Mouse (Mus musculus) ES-E14 (cell line): ENCODE measurements at regions not wholly inside any gene's neighbourhood (a gene's known extent, or its start where the extent isn't known, plus 50 kb on each side); places are given as distances from the start of the nearest gene placed in this dataset.

Source experiments
- DNase-seq: peaks from one replicate; pipeline ENCODE4 v3.0.0-alpha.2; 2013; ENCODE audit warnings: low read depth, low spot score
- H3K27ac ChIP-seq: 2 replicates; pipeline ENCODE4 v1.5.1; 2012; ENCODE audit warnings: low read depth, mild to moderate bottlenecking, low read length, moderate library complexity, mixed read lengths; ENCODE audit not compliant: poor library complexity, insufficient read depth, severe bottlenecking
- H3K36me3 ChIP-seq: 2 replicates; pipeline ENCODE4 v1.6.1; 2012; ENCODE audit warnings: mild to moderate bottlenecking, low read length, moderate library complexity, mixed read lengths; ENCODE audit not compliant: control insufficient read depth, poor library complexity, insufficient read depth, severe bottlenecking
- H3K4me1 ChIP-seq, 2 experiments: fragments of 150-350 bp in 1 of 2; sonication (generic) in 1 of 2; 2 replicates each; pipeline ENCODE4 v1.6.1; 2012; ENCODE audit warnings: low read length in 2 of 2, mild to moderate bottlenecking in 1 of 2, mixed read lengths in 1 of 2; ENCODE audit not compliant: control insufficient read depth in 2 of 2, insufficient read depth in 2 of 2, poor library complexity in 1 of 2
- H3K4me3 ChIP-seq, 2 experiments: fragments of 150-350 bp in 1 of 2; sonication (generic) in 1 of 2; 2 replicates each; pipeline ENCODE4 v1.5.1; 2012; ENCODE audit warnings: low read length in 2 of 2, low read depth in 1 of 2, mild to moderate bottlenecking in 1 of 2, mixed read lengths in 1 of 2; ENCODE audit not compliant: insufficient read depth in 1 of 2, poor library complexity in 1 of 2, severe bottlenecking in 1 of 2
- H3K9ac ChIP-seq: 2 replicates; pipeline ENCODE4 v1.6.1; 2012; ENCODE audit warnings: low read depth, mild to moderate bottlenecking, low read length, mixed read lengths; ENCODE audit not compliant: poor library complexity, insufficient read depth, severe bottlenecking
- H3K9me3 ChIP-seq: fragments of 150-350 bp; sonication (generic); 2 replicates; pipeline ENCODE4 v1.6.1; 2012; ENCODE audit warnings: low read depth, mild to moderate bottlenecking, low read length; ENCODE audit not compliant: control insufficient read depth, insufficient read depth
- CHD2 ChIP-seq: IDR thresholded peaks from 2 replicates; pipeline ENCODE4 v1.6.1; 2014; ENCODE audit warnings: mild to moderate bottlenecking, low read depth, low read length, inconsistent platforms
- HCFC1 ChIP-seq: IDR thresholded peaks from 2 replicates; pipeline ENCODE4 v1.6.1; 2012; ENCODE audit warnings: low read length, inconsistent platforms, borderline replicate concordance; ENCODE audit not compliant: insufficient read depth
- MAFK ChIP-seq: IDR thresholded peaks from 2 replicates; pipeline ENCODE4 v1.6.1; 2014; ENCODE audit warnings: mild to moderate bottlenecking, low read depth, low read length, inconsistent platforms; ENCODE audit not compliant: insufficient read depth
- ZC3H11A ChIP-seq: IDR thresholded peaks from 2 replicates; pipeline ENCODE4 v1.6.1; 2012; ENCODE audit warnings: low read depth, mild to moderate bottlenecking, inconsistent platforms, low read length, borderline replicate concordance
- ZNF384 ChIP-seq: IDR thresholded peaks from 2 replicates; pipeline ENCODE4 v1.6.1; 2012; ENCODE audit warnings: low read depth, low read length, inconsistent platforms
- in situ Hi-C, 2 experiments: fragments of 600-800 bp; cut with MboI; formaldehyde crosslinking; loops; one replicate each; pipeline ENCODE4 v1.15.1; 2025; ENCODE audit warnings: low sequenced_read_pairs in 2 of 2, inconsistent platforms in 1 of 2; ENCODE audit not compliant: unreplicated experiment in 2 of 2

GRCm38 (mm10) chr1:71798636-71799035 is 145.6 kb upstream of the Fn1 start:
- Histone ChIP-seq H3K9ac (no peak overlapping the region), H3K27ac (no peak overlapping the region), H3K4me1 (no peaks in the 10 kb centered on the region), H3K4me3 (no peak overlapping the region), H3K9me3 (no peaks in the 10 kb centered on the region), H3K36me3 (no peaks in the 10 kb centered on the region)
- in situ Hi-C loops: no loop called here
- TF ChIP-seq HCFC1 (no peak), ZNF384 (no peak)
- no peak for DNase-seq

GRCm38 (mm10) chr1:71788408-71788807 is 135.4 kb upstream of the Fn1 start:
- H3K9ac ChIP-seq: no peak overlapping the region
- no peaks in the 10 kb centered on the region for H3K9me3 ChIP-seq
- no peaks in the 10 kb centered on the region for H3K4me1 ChIP-seq
- no peak overlapping the region for H3K27ac ChIP-seq
- no peaks in the 10 kb centered on the region for H3K36me3 ChIP-seq
- TF ChIP-seq ZNF384 (no peak), ZC3H11A (no peak), CHD2 (no peak)
- H3K4me3 ChIP-seq: no peak overlapping the region
- in situ Hi-C loops: no loop called here
- DNase-seq: no peak

GRCm38 (mm10) chr1:71784880-71785279 is 131.9 kb upstream of the Fn1 start:
- in situ Hi-C loops: no loop called here
- no peaks in the 10 kb centered on the region for H3K36me3 ChIP-seq
- no peaks in the 10 kb centered on the region for H3K4me1 ChIP-seq
- no peak for DNase-seq
- H3K4me3 ChIP-seq: no peak overlapping the region
- no peak overlapping the region for H3K9ac ChIP-seq
- no peaks in the 10 kb centered on the region for H3K9me3 ChIP-seq
- no peak overlapping the region for H3K27ac ChIP-seq
- TF ChIP-seq ZC3H11A (no peak), CHD2 (no peak), HCFC1 (no peak), ZNF384 (no peak)

- no peak overlapping the region for H3K9ac ChIP-seq
- no peak overlapping the region for H3K27ac ChIP-seq
- no peaks in the 10 kb centered on the region for H3K4me1 ChIP-seq
- no peak overlapping the region for H3K4me3 ChIP-seq
- no peak for TF ChIP-seq ZNF384
- no peak for TF ChIP-seq CHD2
- TF ChIP-seq ZC3H11A: peak; percentile 37; the same call in 1 of the 2 replicates
- no peaks in the 10 kb centered on the region for H3K9me3 ChIP-seq
- in situ Hi-C loops: no loop called here
- DNase-seq: peak; percentile 25
- no peaks in the 10 kb centered on the region for H3K36me3 ChIP-seq
Measured at GRCm38 (mm10) chr1:71778292-71778691, 125.3 kb upstream of the Fn1 start.

GRCm38 (mm10) chr1:71775865-71776501 is 123.0 kb upstream of the Fn1 start:
- H3K4me3 ChIP-seq: no peak overlapping the region
- TF ChIP-seq ZNF384 (no peak), CHD2 (no peak), HCFC1 (no peak), ZC3H11A (no peak), MAFK (no peak)
- in situ Hi-C loops: no loop called here
- H3K27ac ChIP-seq: no peak overlapping the region
- no peaks in the 10 kb centered on the region for H3K9me3 ChIP-seq
- H3K36me3 ChIP-seq: no peaks in the 10 kb centered on the region
- DNase-seq: no peak
- H3K4me1 ChIP-seq: no peaks in the 10 kb centered on the region
- no peak overlapping the region for H3K9ac ChIP-seq
